Mouse (Mus musculus) ZHBTc4 (cell line): ENCODE measurements at regions not wholly inside any gene's neighbourhood (a gene's known extent, or its start where the extent isn't known, plus 50 kb on each side); places are given as distances from the start of the nearest gene placed in this dataset.
A peak's percentile ranks its signal among the peaks of the same experiment; 100 is the strongest.
"Not testable (repeated sequence)": the region's sequence is repeated elsewhere in the genome, so short reads cannot be mapped to it uniquely, and the experiment has no call there.

Experiments
- DNase-seq: peaks from one replicate; pipeline ENCODE4 v3.0.0-alpha.2; 2011; ENCODE audit warnings: low read depth, low spot score

GRCm38 (mm10) chr14:53460790-53461189 lies 793.1 kb downstream of the Dad1 start:
- not testable (repeated sequence) for DNase-seq

DNA sequence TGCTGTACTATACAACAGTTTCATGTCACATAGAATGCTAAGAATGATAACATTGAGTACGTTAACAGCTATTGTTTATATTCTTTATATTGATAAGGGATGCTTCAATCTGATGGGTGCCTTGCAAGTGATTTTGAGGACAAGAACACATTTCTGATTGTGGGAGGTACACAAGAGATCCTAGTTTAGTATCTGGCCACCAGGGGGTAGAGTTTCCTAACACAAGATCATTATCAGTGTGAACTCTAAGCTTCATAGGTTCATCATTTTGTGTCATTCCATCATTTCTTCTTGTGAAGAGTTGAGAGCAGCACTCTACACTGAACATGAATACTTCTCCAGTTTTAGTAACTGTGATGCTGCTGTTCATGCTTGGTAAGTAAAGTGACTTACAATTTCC lies 799.9 kb downstream of the Dad1 start:
- no peak for DNase-seq

DNA sequence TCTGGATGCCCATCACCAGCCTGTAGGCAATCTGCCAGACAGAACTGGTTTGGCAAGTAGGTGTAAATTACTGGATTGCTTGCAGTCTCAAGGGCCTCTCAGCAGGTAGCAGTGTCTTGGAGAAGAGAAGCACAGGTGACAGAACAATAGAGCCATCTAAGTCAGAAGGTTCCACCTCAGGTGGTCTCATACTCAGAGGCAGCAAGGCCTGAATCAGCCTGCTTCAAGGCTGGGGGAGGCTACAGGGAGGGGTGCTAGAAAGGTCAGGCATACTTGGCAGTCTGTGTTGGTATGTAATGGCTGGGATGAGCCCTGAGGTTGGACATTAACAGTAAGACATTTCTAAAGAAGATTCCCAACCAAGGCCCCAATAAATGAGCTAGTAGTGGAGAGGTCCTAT lies 814.3 kb downstream of the Dad1 start:
- peak; percentile 65 for DNase-seq

DNA sequence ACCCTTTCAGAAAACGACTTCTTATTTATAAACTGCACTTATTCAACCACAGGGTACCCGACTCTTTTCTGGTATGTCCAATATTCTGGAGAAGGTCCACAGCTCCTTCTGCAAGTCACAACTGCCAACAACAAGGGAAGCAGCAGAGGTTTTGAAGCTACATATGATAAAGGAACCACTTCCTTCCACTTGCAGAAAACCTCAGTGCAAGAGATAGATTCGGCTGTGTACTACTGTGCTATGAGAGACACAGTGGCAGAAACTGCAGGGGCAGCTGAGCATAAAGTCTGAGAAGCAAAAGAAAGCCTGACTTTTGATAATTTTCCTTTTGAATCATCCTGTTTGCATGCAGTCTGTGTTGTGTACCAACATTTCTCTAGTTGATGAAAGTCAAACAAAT lies 823.8 kb downstream of the Dad1 start:
- not testable (repeated sequence) for DNase-seq

DNA sequence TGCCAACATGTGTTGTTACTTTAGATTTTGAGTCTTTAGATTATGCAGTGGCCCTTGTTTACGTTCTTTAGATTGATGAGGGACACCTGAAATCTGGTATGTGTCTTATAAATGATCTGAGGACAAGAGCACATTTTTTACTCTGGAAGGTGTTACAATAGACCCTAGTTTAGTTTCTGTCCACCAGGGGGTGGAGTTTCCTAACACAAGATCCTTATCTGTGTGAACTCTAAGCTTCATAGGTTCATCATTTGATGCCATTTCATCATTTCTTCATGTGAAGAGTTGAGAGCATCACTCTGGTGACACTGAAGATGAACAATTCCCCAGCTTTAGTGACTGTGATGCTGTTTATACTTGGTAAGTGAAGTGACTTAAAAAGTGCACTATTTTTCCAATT lies 825.5 kb downstream of the Dad1 start:
- not testable (repeated sequence) for DNase-seq

- peak; percentile 69 for DNase-seq
These were observed 826.3 kb downstream of the Dad1 start for GRCm38 (mm10) chr14:53427636-53428035.

DNA sequence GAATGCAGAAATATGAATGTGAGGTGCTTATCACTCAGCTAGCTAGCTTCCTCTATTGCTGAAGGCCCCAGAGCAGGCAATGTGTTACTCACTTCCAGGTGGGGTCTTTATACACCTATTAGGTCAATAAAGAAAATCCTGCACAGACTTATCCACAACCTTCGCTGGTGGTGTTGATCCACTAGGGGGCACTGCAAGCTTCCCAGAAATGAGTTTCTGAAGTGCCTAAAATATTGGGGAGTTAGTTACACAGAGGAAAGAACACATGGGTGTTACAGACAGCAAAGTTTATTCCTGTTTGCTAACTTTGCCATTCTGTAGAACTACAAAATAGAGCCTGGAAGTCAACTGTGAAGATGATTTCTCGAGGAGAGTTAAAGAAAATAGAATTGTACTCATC lies 836.9 kb downstream of the Dad1 start:
- not testable (repeated sequence) for DNase-seq

- DNase-seq = not testable (repeated sequence)
These were observed 846.2 kb downstream of the Dad1 start for GRCm38 (mm10) chr14:53407500-53408227.

DNA sequence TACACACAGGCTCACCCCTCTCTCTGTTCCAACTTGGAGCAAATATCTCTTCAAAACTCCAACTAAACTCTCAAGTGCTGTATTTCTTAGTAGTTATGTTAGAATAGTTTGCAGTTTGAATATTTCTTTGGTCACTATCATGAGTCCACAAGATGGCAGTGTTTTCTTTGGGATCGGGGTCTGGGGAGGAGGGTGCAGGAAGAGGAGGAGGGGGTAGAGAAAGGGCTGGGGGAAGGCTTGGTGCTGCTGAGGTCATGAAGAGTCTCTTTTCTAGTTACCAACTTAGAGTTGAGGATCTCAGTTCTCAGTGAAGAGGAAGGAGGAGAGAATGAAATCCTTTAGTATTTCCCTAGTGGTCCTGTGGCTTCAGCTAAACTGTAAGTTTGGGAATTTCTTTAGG lies 863.6 kb downstream of the Dad1 start:
- DNase-seq = not testable (repeated sequence)

DNA sequence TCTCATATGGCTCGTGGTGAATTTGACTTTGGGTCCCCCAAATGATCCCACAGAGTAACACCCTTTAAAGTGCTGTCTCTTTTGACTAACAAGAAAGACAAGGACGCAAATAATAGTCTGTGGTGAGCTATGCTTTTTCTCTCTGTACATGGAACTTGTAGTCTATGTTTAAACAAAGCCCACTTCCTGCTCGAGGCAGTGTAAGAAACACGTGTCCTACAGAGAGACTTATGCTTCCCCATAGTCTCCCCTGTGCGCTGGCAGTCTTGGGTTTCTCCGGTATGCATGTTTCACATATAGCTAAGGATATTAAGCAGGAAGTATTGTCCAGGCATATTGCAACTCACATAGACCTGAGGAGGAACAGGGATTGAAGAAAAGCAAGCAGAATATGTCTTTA lies 879.0 kb upstream of the Olfr1507 start:
- DNase-seq = not testable (repeated sequence)

DNA sequence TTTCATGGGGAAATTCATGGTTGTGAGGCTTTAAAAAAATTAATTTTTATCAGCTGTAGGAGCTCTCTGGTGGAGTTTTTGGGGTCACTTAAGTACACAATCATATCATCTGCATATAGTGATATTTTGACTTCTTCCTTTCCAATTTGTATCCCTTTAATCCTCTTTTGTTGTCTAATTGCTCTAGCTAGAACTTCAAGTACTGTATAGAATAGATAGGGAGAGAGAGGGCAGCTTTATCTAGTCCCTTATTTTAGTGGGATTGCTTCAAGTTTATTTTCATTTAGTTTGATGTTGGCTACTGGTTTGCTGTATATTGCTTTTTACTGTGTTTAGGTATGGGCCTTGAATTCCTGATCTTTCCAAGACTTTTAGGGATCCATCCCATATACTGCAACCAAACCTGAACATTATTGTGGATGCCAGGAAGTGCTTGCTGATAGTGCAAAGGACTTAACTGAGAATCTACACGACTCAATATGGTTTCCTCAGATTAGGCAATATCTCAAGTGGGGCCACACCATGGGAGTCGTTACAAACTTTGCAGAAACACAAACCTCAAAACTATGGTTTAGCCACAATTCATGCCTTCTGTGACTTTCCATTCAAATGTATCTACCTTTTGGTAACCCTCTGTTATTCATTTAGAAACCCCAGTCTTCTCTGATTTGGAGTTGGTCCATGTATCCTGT lies 878.4 kb upstream of the Olfr1507 start:
- not testable (repeated sequence) for DNase-seq

GRCm38 (mm10) chr14:53369776-53370175 lies 874.2 kb upstream of the Olfr1507 start:
- no peak for DNase-seq

DNA sequence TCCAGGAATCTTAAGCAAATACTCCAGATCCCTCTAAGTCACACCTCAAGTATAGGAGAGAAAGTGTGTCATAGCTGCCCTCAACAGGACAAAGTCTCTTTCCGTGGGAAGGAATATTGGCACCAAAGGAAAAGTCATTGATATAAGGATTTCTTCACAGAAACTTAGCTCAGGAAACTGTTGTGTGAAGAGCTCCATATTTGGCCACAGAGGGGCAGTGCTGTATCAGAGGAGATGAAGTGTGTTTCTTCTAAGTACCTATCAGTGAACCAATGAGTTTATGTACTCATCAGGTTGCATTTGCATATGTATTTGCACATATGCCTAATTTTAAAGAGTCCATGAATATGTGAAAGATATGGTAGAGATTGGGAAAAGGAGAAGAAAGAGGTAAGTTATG lies 871.9 kb upstream of the Olfr1507 start:
- DNase-seq = not testable (repeated sequence)

DNA sequence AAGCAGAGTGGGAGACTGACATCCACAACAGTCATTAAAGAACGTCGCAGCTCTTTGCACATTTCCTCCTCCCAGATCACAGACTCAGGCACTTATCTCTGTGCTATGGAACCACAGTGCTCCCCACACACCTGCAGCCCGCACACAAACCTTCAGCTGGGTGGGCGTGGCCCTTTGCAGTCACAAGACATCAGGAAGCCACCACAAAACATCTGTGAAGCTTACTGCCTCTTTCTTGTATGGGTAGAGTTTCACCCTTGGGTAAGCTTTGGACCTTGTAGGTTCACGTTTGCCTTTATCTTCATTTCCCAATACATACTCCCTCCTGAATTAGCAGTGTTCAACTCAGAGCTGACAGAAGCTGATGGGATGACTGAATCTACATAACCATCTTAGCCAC lies 868.4 kb upstream of the Olfr1507 start:
- peak; percentile 22 for DNase-seq

- DNase-seq = not testable (repeated sequence)
These were observed 866.5 kb upstream of the Olfr1507 start for GRCm38 (mm10) chr14:53362054-53362453.

DNA sequence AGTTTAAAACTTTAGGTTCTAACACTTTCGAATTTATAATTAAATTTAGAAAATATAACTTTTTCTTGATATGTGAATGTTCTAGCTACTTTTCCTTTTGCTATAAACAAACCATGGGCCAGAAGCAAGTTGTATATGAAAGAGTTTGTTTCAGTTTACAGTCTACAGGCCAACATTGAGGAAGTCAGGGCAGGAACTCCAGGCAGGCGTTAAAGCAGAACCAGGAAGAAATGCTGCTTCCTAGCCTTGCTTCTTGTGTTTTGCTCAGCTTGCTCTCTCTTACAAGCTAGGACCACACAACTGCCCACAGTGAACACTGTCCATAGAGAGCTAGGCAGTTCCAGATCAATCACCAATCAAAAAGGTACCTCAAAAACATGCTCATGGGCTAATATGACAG lies 861.9 kb upstream of the Olfr1507 start:
- not testable (repeated sequence) for DNase-seq

GRCm38 (mm10) chr14:53356783-53357182 lies 861.2 kb upstream of the Olfr1507 start:
- DNase-seq = not testable (repeated sequence)

- DNase-seq = not testable (repeated sequence)
These were observed 855.9 kb upstream of the Olfr1507 start for GRCm38 (mm10) chr14:53351457-53351856.

DNA sequence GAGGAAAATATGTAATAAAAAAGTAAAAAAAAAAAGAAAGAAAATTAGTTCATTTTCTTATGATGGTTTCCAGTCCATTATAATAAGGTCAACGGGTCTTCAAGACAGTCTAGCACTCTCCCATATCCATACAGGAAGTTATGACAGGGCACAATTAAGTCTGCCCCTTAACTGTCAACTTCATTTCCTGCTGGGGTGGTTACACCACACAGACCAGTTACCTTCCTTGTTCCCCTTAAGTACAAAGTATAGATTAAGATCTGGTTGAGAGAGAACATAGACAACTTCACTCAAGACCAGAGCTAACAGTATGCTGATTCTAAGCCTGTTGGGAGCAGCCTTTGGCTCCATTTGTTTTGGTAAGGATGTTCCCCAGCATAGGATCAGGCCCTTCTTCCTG lies 855.2 kb upstream of the Olfr1507 start:
- not testable (repeated sequence) for DNase-seq

GRCm38 (mm10) chr14:53349111-53349510 lies 853.6 kb upstream of the Olfr1507 start:
- not testable (repeated sequence) for DNase-seq

GRCm38 (mm10) chr14:53345568-53345967 lies 850.0 kb upstream of the Olfr1507 start:
- peak; percentile 50 for DNase-seq

DNA sequence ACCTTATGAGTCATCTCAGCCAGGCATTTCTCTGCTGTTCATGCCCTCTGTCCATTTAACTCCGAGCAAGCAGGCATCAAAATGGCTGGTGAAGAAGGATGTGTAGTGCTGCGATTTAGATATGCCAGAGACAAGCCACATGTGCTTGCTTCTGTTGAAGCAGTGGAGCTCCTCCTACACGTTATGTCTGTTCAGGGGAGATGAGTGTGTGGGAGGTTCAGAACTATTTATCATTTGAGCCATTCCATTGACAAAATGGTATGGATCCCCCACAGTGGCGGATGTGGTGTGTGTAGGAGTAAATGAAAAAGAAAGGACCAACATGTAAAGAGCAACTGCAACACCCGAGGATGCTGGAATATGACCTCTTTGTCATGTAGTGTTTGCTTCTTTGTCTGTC lies 848.3 kb upstream of the Olfr1507 start:
- DNase-seq = not testable (repeated sequence)

DNA sequence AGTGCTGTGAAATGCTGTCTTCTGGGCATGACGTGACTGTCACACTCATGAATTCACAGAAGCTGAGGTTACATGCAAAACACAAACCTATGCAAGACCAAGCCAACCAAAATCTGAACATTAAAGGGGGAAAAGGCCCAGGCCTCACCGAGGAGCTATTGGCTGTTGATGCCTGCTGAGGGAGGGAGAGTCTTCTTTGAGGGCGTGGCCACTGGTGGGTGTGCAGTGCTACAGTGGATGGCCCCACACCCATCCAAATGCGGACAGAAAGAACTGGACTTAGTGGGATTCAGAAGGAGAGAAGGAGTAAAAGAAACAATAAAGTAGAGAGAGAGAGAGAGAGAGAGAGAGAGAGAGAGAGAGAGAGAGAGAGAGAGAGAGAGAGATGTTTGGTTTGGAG lies 843.6 kb upstream of the Olfr1507 start:
- DNase-seq = not testable (repeated sequence)
